Mouse (Mus musculus) lung, embryonic 16.5 days (tissue): Measurements from ENCODE around the gene Cntn5. TPM values are rescaled to one million over a fixed set of nuclear protein-coding genes. Genes with fewer than 3 reads are reported as not detected.

ENCODE experiments used
- ATAC-seq: fragments of 200-750 bp; cut with Nextera tagmentation; 2 replicates; pipeline ENCODE4 v1.8.0; 2017; ENCODE audit warnings: low read depth, mild to moderate bottlenecking, moderate library complexity
- H3K27ac ChIP-seq: fragments of 300-500 bp; sonication (generic); 2 replicates; pipeline ENCODE4 v1.5.1; 2014; ENCODE audit warnings: mild to moderate bottlenecking, control low read depth, low read length
- H3K27me3 ChIP-seq: fragments of 300-500 bp; sonication (generic); 2 replicates; pipeline ENCODE4 v1.6.1; 2014; ENCODE audit warnings: low read depth, low read length, mixed read lengths; ENCODE audit not compliant: control insufficient read depth, insufficient read depth
- H3K36me3 ChIP-seq: fragments of 300-500 bp; sonication (generic); 2 replicates; pipeline ENCODE4 v1.6.1; 2014; ENCODE audit warnings: low read length; ENCODE audit not compliant: control insufficient read depth, insufficient read depth
- H3K4me1 ChIP-seq: fragments of 300-500 bp; sonication (generic); replicated peaks from 2 replicates; pipeline ENCODE4 v1.6.1; 2014; ENCODE audit warnings: low read length, mixed read lengths; ENCODE audit not compliant: control insufficient read depth, insufficient read depth
- H3K4me2 ChIP-seq: fragments of 300-500 bp; sonication (generic); 2 replicates; pipeline ENCODE4 v1.6.1; 2014; ENCODE audit warnings: low read depth, low read length, control low read depth
- H3K4me3 ChIP-seq: fragments of 300-500 bp; sonication (generic); 2 replicates; pipeline ENCODE4 v1.5.1; 2014; ENCODE audit warnings: mild to moderate bottlenecking, low read length, control low read depth
- H3K9ac ChIP-seq: fragments of 300-500 bp; sonication (generic); 2 replicates; pipeline ENCODE4 v1.6.1; 2014; ENCODE audit warnings: low read length, control low read depth
- H3K9me3 ChIP-seq: fragments of 300-500 bp; sonication (generic); 2 replicates; pipeline ENCODE4 v1.6.1; 2016; ENCODE audit warnings: low read length; ENCODE audit not compliant: control insufficient read depth
- WGBS: fragments of 180-500 bp; shearing (Covaris S2); extraction: QIAGEN DNeasy Blood & Tissue Kit; methylation state at CpG from one replicate; pipeline ENCODE4 v1.1.7; 2014; 5-methylcytosine and 5-hydroxymethylcytosine counted together
- polyA plus RNA-seq: library from polyadenylated mRNA; unstranded; fragments of >200 nt; fragmentation: Nextera tagmentation; extraction: Ambion mirVana; gene quantifications from 2 replicates; pipeline ENCODE4 v1.2.1, GENCODE M21; 2015

Cntn5 gene
- polyA plus RNA-seq, 1 experiment from 2014 or later = 0.69 TPM

DNA sequence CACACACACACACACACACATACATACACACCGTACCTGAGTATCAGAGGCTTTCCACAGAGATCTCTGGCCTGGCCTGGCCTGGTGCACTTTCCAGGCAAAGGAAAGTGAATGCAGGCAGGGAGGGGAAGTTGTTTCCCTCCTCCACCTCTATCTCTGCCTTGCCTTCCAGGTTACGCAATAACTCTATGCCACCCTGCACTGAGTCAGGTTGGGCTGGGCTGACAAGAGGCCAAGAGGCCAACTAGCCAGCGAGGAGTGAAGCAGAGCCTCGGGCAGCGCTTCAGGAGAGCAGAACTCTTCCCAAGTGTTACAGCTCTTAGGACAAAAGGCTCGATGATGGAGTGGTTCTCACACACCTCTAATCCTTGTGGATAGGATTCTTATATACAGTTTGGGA lies 1018.4 kb downstream of the Cntn5 start:
- Histone ChIP-seq H3K4me1 (no peaks in the 10 kb centered on the region), H3K9me3 (no peaks in the 10 kb centered on the region), H3K36me3 (no peaks in the 10 kb centered on the region), H3K9ac (no peak overlapping the region), H3K27ac (no peak overlapping the region), H3K27me3 (no peaks in the 10 kb centered on the region), H3K4me3 (no peak overlapping the region), H3K4me2 (no peak overlapping the region)
- ATAC-seq = no peak
- WGBS = 69% methylated on average over 6 of the region's 6 CpGs

DNA sequence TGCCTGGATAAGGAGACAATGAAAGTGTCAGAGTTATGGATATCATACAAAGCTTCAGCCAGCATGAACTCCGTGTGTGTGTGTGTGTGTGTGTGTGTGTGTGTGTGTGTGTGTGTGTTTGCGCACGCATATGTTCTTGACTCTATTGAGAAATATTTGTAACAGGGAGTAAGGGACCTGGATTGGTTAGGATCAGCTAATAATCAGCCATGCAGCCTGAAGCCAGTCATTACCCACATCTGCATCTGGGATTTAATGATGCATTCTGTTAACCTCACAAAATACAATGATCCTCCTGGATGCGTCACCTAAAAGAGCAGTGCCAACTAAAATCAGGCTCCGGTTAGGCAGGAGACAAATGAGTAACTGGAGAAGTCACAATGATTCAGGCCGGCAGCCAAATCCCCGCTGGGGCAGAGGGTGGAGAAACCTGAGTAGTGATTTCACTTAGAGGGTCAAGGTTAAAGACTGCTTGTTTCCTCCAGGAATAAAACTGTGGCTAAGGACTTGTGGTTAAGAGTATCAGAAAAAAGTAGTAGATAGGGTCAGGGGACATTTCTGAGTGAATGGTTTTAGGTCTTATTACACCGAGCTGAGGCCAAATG lies 1021.7 kb downstream of the Cntn5 start:
- no peak overlapping the region for H3K27ac ChIP-seq
- no peak overlapping the region for H3K4me3 ChIP-seq
- no peaks in the 10 kb centered on the region for H3K9me3 ChIP-seq
- no peak overlapping the region for H3K9ac ChIP-seq
- 56% methylated on average over 8 of the region's 8 CpGs for WGBS
- no peaks in the 10 kb centered on the region for H3K27me3 ChIP-seq
- ATAC-seq = no peak
- no peaks in the 10 kb centered on the region for H3K4me1 ChIP-seq
- H3K4me2 ChIP-seq = no peak overlapping the region
- no peaks in the 10 kb centered on the region for H3K36me3 ChIP-seq

GRCm38 (mm10) chr9:9872112-9873035 lies 1032.2 kb downstream of the Cntn5 start:
- Histone ChIP-seq H3K27me3 (no peaks in the 10 kb centered on the region), H3K4me2 (no peak overlapping the region), H3K27ac (no peak overlapping the region), H3K4me1 (no peaks in the 10 kb centered on the region), H3K9ac (no peak overlapping the region), H3K9me3 (no peaks in the 10 kb centered on the region), H3K36me3 (no peaks in the 10 kb centered on the region), H3K4me3 (no peak overlapping the region)
- WGBS = 29% methylated on average over 7 of the region's 7 CpGs
- ATAC-seq = no peak

DNA sequence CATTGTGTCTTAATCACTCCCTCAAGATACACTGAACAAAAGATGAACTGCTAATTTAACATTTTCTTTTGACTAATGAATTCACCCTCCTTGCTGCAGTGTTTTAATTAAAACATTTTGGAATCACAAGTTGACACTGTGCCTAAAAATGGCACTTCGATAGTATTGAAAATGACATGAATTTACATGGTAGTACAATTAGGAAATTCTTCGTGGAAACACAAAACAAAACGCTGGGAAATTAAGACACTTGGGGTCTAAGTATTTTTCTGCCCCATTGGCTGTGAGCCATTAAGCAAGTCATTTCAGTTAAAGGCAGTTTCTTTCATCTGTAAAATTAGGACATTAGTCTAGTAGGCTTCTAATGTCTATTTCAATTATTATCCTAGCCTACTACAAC lies 1043.9 kb downstream of the Cntn5 start:
- no peaks in the 10 kb centered on the region for H3K9me3 ChIP-seq

GRCm38 (mm10) chr9:9859323-9859722 lies 1045.3 kb downstream of the Cntn5 start:
- Histone ChIP-seq H3K4me3 (no peak overlapping the region), H3K27me3 (no peaks in the 10 kb centered on the region), H3K9ac (no peak overlapping the region), H3K4me1 (no peaks in the 10 kb centered on the region), H3K9me3 (no peaks in the 10 kb centered on the region), H3K36me3 (no peaks in the 10 kb centered on the region), H3K27ac (no peak overlapping the region), H3K4me2 (no peak overlapping the region)
- 30% methylated on average over 1 of the region's 1 CpGs for WGBS
- ATAC-seq = no peak

More for the DNA sequence above, 1043.9 kb downstream of the Cntn5 start:
- ATAC-seq = no peak
- Histone ChIP-seq H3K27ac (no peak overlapping the region), H3K4me3 (no peak overlapping the region), H3K4me1 (no peaks in the 10 kb centered on the region), H3K9ac (no peak overlapping the region), H3K36me3 (no peaks in the 10 kb centered on the region), H3K4me2 (no peak overlapping the region), H3K27me3 (no peaks in the 10 kb centered on the region)
- 68% methylated on average over 3 of the region's 3 CpGs for WGBS

DNA sequence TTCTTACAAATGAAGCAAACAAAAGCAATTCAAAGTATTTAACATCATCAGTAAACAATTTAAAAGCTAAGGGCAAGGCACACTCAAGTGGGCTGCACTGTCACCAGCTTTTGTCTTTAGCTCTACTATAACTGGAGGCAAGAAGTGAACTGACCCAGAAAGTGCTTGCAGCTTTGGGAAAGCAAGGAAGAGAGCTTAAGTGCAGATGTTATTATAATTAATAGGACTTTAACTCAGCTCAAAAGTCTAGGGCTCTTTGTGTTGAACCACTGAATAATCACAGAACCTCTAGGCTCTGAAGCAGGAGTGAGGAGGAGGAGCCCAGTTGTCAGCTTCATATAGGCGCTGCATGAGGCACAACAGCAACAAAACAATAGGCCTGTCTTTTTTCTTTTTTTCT lies 1049.8 kb downstream of the Cntn5 start:
- no peaks in the 10 kb centered on the region for H3K27me3 ChIP-seq

GRCm38 (mm10) chr9:9830231-9830630 lies 1074.3 kb downstream of the Cntn5 start:
- Histone ChIP-seq H3K27ac (no peak overlapping the region), H3K9ac (no peak overlapping the region), H3K27me3 (no peaks in the 10 kb centered on the region), H3K9me3 (no peaks in the 10 kb centered on the region), H3K4me3 (no peak overlapping the region), H3K4me2 (no peak overlapping the region), H3K4me1 (no peaks in the 10 kb centered on the region), H3K36me3 (no peaks in the 10 kb centered on the region)
- ATAC-seq = no peak
- WGBS = 34% methylated on average over 2 of the region's 2 CpGs

More for the DNA sequence above, 1049.8 kb downstream of the Cntn5 start:
- no peak overlapping the region for H3K4me3 ChIP-seq
- 77% methylated on average over 1 of the region's 1 CpGs for WGBS
- no peaks in the 10 kb centered on the region for H3K9me3 ChIP-seq
- no peaks in the 10 kb centered on the region for H3K36me3 ChIP-seq
- H3K27ac ChIP-seq = no peak overlapping the region
- no peak for ATAC-seq
- H3K4me1 ChIP-seq = no peaks in the 10 kb centered on the region
- no peak overlapping the region for H3K9ac ChIP-seq
- no peak overlapping the region for H3K4me2 ChIP-seq

GRCm38 (mm10) chr9:9819963-9820362 lies 1084.6 kb downstream of the Cntn5 start:
- Histone ChIP-seq H3K9ac (no peak overlapping the region), H3K4me3 (no peak overlapping the region), H3K4me1 (no peaks in the 10 kb centered on the region), H3K9me3 (no peaks in the 10 kb centered on the region), H3K4me2 (no peak overlapping the region), H3K27me3 (no peaks in the 10 kb centered on the region), H3K27ac (no peak overlapping the region), H3K36me3 (no peaks in the 10 kb centered on the region)
- ATAC-seq = no peak
- 76% methylated on average over 1 of the region's 1 CpGs for WGBS

GRCm38 (mm10) chr9:9817477-9817876 lies 1087.1 kb downstream of the Cntn5 start:
- H3K9me3 ChIP-seq = no peaks in the 10 kb centered on the region
- ATAC-seq = no peak
- no peaks in the 10 kb centered on the region for H3K27me3 ChIP-seq
- no peaks in the 10 kb centered on the region for H3K4me1 ChIP-seq
- H3K27ac ChIP-seq = no peak overlapping the region
- H3K4me3 ChIP-seq = no peak overlapping the region
- WGBS = 51% methylated on average over 2 of the region's 2 CpGs
- H3K9ac ChIP-seq = no peak overlapping the region
- H3K36me3 ChIP-seq = no peaks in the 10 kb centered on the region
- no peak overlapping the region for H3K4me2 ChIP-seq
